Mouse (Mus musculus) forebrain, embryonic 11.5 days (tissue): ENCODE measurements at regions not wholly inside any gene's neighbourhood (a gene's known extent, or its start where the extent isn't known, plus 50 kb on each side); places are given as distances from the start of the nearest gene placed in this dataset.

ENCODE experiments used
- ATAC-seq: fragments of 200-750 bp; cut with Nextera tagmentation; replicated peaks from 2 replicates; pipeline ENCODE4 v1.8.0; 2017; ENCODE audit warnings: moderate TSS enrichment; ENCODE audit not compliant: low FRiP score
- DNase-seq: peaks from one replicate; pipeline ENCODE4 v3.0.0-alpha.2; 2017; ENCODE audit warnings: low spot score
- H3K27ac ChIP-seq: fragments of 300-500 bp; sonication (generic); 2 replicates; pipeline ENCODE4 v1.5.1; 2014; ENCODE audit warnings: low read depth, low read length
- H3K27me3 ChIP-seq: fragments of 300-500 bp; sonication (generic); 2 replicates; pipeline ENCODE4 v1.6.1; 2014; ENCODE audit warnings: mild to moderate bottlenecking, low read length, mixed read lengths; ENCODE audit not compliant: control insufficient read depth, insufficient read depth
- H3K36me3 ChIP-seq: fragments of 300-500 bp; sonication (generic); 2 replicates; pipeline ENCODE4 v1.6.1; 2014; ENCODE audit warnings: mild to moderate bottlenecking, low read length, moderate library complexity, mixed read lengths; ENCODE audit not compliant: control insufficient read depth, insufficient read depth
- H3K4me1 ChIP-seq: fragments of 300-500 bp; sonication (generic); replicated peaks from 2 replicates; pipeline ENCODE4 v1.6.1; 2014; ENCODE audit warnings: low read length, mixed read lengths; ENCODE audit not compliant: control insufficient read depth, insufficient read depth
- H3K4me2 ChIP-seq: fragments of 300-500 bp; sonication (generic); 2 replicates; pipeline ENCODE4 v1.6.1; 2014; ENCODE audit warnings: low read depth, mild to moderate bottlenecking, low read length, moderate library complexity, mixed read lengths; ENCODE audit not compliant: severe bottlenecking
- H3K4me3 ChIP-seq: fragments of 300-500 bp; sonication (generic); 2 replicates; pipeline ENCODE4 v1.5.1; 2014; ENCODE audit warnings: low read depth, low read length
- H3K9ac ChIP-seq: fragments of 300-500 bp; sonication (generic); 2 replicates; pipeline ENCODE4 v1.6.1; 2014; ENCODE audit warnings: low read length
- H3K9me3 ChIP-seq: fragments of 300-500 bp; sonication (generic); 2 replicates; pipeline ENCODE4 v1.6.1; 2016; ENCODE audit warnings: low read length, mixed read lengths; ENCODE audit not compliant: control insufficient read depth
- WGBS: fragments of 180-500 bp; shearing (Covaris S2); extraction: QIAGEN DNeasy Blood & Tissue Kit; methylation state at CpG from one replicate; pipeline ENCODE4 v1.1.7; 2014; 5-methylcytosine and 5-hydroxymethylcytosine counted together

DNA sequence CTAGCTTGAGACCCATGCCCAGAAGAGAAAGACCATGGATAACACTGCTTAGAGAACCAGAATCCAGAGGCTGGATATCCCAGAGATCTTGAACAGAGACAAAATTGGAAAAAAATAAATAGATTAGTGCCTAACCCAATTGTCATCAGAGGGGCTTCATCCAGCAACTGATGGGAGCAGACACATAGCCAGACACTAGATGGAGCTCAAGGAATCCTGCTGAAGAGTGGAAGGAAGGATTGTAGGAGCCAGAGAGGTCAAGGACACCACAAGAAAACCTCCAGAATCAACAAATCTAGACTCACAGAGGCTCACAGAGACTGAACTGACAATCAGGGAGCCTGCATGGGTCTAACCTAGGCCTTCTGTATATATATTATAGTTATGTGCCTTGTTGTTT is 359.4 kb downstream of the Ins1 start:
- ATAC-seq = no peak

GRCm38 (mm10) chr19:52613353-52613752 is 349.3 kb downstream of the Ins1 start:
- no peak overlapping the region for H3K4me3 ChIP-seq
- no peak overlapping the region for H3K9ac ChIP-seq
- H3K4me1 ChIP-seq = no peaks in the 10 kb centered on the region
- no peak for DNase-seq
- H3K27me3 ChIP-seq = no peaks in the 10 kb centered on the region
- H3K9me3 ChIP-seq = no peaks in the 10 kb centered on the region
- ATAC-seq = no peak
- H3K27ac ChIP-seq = no peak overlapping the region
- 90% methylated on average over 5 of the region's 5 CpGs for WGBS
- no peaks in the 10 kb centered on the region for H3K36me3 ChIP-seq
- H3K4me2 ChIP-seq = no peak overlapping the region

More for the DNA sequence above, 359.4 kb downstream of the Ins1 start:
- no peak overlapping the region for H3K9ac ChIP-seq
- H3K27me3 ChIP-seq = no peaks in the 10 kb centered on the region
- no peaks in the 10 kb centered on the region for H3K9me3 ChIP-seq
- no peaks in the 10 kb centered on the region for H3K36me3 ChIP-seq
- H3K4me1 ChIP-seq = no peaks in the 10 kb centered on the region
- no peak for DNase-seq
- no peak overlapping the region for H3K27ac ChIP-seq
- no peak overlapping the region for H3K4me3 ChIP-seq
- no peak overlapping the region for H3K4me2 ChIP-seq

DNA sequence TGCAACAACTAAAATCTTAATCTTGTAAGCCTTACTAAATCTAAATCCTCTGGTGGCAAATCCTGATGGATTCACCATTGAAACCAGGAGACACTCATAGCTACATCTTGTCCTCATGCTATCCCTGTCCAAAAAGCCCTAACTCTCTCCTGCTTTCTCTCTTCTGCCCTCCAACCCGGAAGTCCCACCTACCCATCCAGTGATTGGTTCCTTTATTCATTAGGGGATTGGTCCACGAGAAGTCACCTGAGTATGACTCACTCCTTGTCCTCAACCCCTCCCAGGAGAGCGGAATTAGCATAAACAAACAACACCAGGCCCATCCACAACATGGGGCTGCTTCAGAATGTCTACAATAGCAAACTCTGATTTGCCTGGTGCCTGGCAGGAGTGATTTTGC is 342.8 kb downstream of the Ins1 start:
- H3K36me3 ChIP-seq = no peaks in the 10 kb centered on the region
- H3K4me2 ChIP-seq = no peak overlapping the region
- H3K27me3 ChIP-seq = no peaks in the 10 kb centered on the region
- no peak for DNase-seq
- no peak overlapping the region for H3K27ac ChIP-seq
- H3K9me3 ChIP-seq = no peaks in the 10 kb centered on the region
- no peak overlapping the region for H3K4me3 ChIP-seq
- no peak for ATAC-seq
- no peaks in the 10 kb centered on the region for H3K4me1 ChIP-seq
- no peak overlapping the region for H3K9ac ChIP-seq
- WGBS = 86% methylated on average over 3 of the region's 3 CpGs

DNA sequence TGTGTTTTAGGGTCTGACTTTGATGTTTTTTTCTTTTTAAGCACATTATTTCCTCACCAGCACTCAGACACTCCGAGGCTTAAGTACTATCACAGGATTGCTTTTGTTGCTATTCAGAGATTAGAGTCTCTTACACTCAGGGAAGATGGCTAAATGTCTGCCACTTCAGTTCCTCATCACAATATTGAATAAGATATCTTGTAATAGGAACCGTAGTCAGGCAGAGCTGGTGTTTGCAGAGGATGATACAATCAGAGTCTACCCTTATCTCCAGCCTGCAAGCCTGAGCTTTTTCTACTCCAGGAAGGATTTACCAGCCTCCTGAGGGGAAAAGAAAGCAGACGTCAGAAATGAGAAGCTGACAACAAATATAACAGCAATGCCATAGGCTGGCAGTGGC is 336.3 kb downstream of the Ins1 start:
- Histone ChIP-seq H3K4me2 (no peak overlapping the region), H3K4me3 (no peak overlapping the region), H3K9me3 (no peaks in the 10 kb centered on the region), H3K27ac (no peak overlapping the region), H3K27me3 (no peaks in the 10 kb centered on the region), H3K9ac (no peak overlapping the region), H3K36me3 (no peaks in the 10 kb centered on the region), H3K4me1 (no peaks in the 10 kb centered on the region)
- DNase-seq = no peak
- 15% methylated on average over 3 of the region's 3 CpGs for WGBS
- ATAC-seq = no peak

GRCm38 (mm10) chr19:52565401-52565800 is 301.3 kb downstream of the Ins1 start:
- Histone ChIP-seq H3K36me3 (no peaks in the 10 kb centered on the region), H3K9ac (no peak overlapping the region), H3K4me3 (no peak overlapping the region), H3K4me2 (no peak overlapping the region), H3K9me3 (no peaks in the 10 kb centered on the region), H3K4me1 (no peaks in the 10 kb centered on the region), H3K27ac (no peak overlapping the region), H3K27me3 (no peaks in the 10 kb centered on the region)
- ATAC-seq (no peak), DNase-seq (no peak)
- WGBS = 86% methylated on average over 4 of the region's 4 CpGs

DNA sequence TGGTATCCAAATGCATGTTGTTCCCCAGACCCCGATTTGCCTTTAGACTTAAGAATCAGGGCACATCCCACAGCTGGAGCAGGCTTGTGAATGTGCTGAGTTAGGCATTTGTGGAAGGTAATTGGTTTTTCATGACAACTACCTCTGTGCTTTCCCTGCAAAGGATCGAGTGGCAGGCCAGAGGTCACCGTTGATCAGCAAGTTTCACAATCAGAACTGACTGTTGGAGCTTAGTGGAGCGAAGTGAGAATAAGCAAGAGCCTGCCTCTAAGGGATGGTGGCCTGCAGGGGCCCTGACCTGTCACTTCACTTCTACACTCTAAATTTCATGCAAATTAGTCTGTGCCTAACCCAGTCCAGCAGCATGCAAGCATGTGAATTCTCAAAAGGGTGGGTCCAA is 270.7 kb downstream of the Ins1 start:
- DNase-seq (no peak), ATAC-seq (no peak)
- WGBS = 21% methylated on average over 4 of the region's 4 CpGs
- Histone ChIP-seq H3K9ac (no peak overlapping the region), H3K9me3 (no peaks in the 10 kb centered on the region), H3K36me3 (no peaks in the 10 kb centered on the region), H3K4me2 (no peak overlapping the region), H3K27me3 (no peaks in the 10 kb centered on the region), H3K4me1 (no peaks in the 10 kb centered on the region), H3K4me3 (no peak overlapping the region), H3K27ac (no peak overlapping the region)

DNA sequence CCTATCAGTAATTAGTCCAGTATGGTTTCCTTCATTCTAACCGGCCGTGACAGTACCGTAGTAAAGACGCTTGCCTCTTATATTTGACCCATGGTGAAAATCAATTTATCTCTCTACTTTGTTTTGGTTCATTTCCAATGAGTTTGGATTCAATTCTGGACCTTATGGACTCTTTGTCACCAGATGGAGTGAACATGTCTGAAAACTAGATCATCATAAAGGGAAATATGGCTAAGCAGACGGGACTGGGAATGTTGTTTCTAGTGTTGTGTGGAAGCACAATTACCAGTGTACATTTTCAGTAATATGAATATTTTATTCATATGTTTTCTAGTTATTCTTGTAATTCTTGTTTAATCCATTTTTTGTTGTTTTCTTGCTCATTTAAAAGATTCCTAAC is 261.4 kb downstream of the Ins1 start:
- Histone ChIP-seq H3K4me3 (no peak overlapping the region), H3K9ac (no peak overlapping the region), H3K9me3 (no peaks in the 10 kb centered on the region), H3K4me1 (no peaks in the 10 kb centered on the region), H3K27me3 (no peaks in the 10 kb centered on the region), H3K4me2 (no peak overlapping the region), H3K36me3 (no peaks in the 10 kb centered on the region), H3K27ac (no peak overlapping the region)
- WGBS = 93% methylated on average over 5 of the region's 5 CpGs
- ATAC-seq = no peak
- DNase-seq = no peak

GRCm38 (mm10) chr19:52503331-52503730 is 239.2 kb downstream of the Ins1 start:
- ATAC-seq (no peak), DNase-seq (no peak)
- Histone ChIP-seq H3K27me3 (no peaks in the 10 kb centered on the region), H3K9me3 (no peaks in the 10 kb centered on the region), H3K4me1 (no peaks in the 10 kb centered on the region), H3K36me3 (no peaks in the 10 kb centered on the region), H3K4me3 (no peak overlapping the region), H3K27ac (no peak overlapping the region), H3K4me2 (no peak overlapping the region), H3K9ac (no peak overlapping the region)
- WGBS = 88% methylated on average over 4 of the region's 4 CpGs
